Mouse (Mus musculus): ENCODE measurements at regions not wholly inside any gene's neighbourhood (a gene's known extent, or its start where the extent isn't known, plus 50 kb on each side); places are given as distances from the start of the nearest gene placed in this dataset.

- H3K27me3 ChIP-seq (ENCODE audit: low read depth, poor library complexity, severe bottlenecking) = no peaks in the 10 kb centered on the region
- DNase-seq (ENCODE audit: low spot score) = no peak
- no peaks in the 10 kb centered on the region for H3K36me3 ChIP-seq
- H3K9me3 ChIP-seq (replicated peaks) = no peaks in the 10 kb centered on the region
- 90% methylated on average over 5 of the region's 5 CpGs for WGBS
- no peak overlapping the region for H3K27ac ChIP-seq
- H3K4me3 ChIP-seq = no peak overlapping the region
- H3K4me1 ChIP-seq = no peaks in the 10 kb centered on the region
Observed at GRCm38 (mm10) chr1:72936681-72937465, 62.2 kb upstream of the Igfbp5 start.

DNA sequence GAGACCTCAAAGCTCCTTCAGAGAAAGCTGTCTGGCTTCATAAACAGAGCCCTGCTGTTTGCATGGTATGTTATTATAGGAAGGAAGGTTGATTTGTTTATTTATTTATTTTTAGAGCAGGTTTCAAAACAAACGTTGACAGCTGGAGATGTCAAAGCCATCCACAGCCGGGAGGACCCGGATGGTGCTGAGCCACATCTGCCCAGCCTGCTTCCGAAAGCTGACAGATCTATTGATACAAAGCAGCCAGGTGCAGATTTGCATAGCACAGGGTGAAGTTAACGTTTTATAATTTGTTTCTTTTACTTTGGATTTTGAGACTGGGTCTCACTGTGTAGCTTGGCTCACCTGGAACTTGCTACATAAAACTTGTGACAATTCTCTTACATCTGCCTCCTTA lies 61.5 kb upstream of the Igfbp5 start:
- H3K4me3 ChIP-seq = no peak overlapping the region
- no peaks in the 10 kb centered on the region for H3K27me3 ChIP-seq (ENCODE audit: low read depth, poor library complexity, severe bottlenecking)
- no peaks in the 10 kb centered on the region for H3K36me3 ChIP-seq
- no peaks in the 10 kb centered on the region for H3K4me1 ChIP-seq
- DNase-seq (ENCODE audit: low spot score) = no peak
- H3K27ac ChIP-seq = no peak overlapping the region
- no peaks in the 10 kb centered on the region for H3K9me3 ChIP-seq (replicated peaks)
- WGBS = 51% methylated on average over 5 of the region's 5 CpGs

GRCm38 (mm10) chr1:72935084-72935483 lies 60.4 kb upstream of the Igfbp5 start:
- Histone ChIP-seq H3K4me1 (no peaks in the 10 kb centered on the region), H3K27me3 (ENCODE audit: low read depth, poor library complexity, severe bottlenecking) (no peaks in the 10 kb centered on the region), H3K4me3 (no peak overlapping the region), H3K27ac (no peak overlapping the region), H3K9me3 (replicated peaks) (no peaks in the 10 kb centered on the region), H3K36me3 (no peaks in the 10 kb centered on the region)
- 80% methylated on average over 4 of the region's 4 CpGs for WGBS
- no peak for DNase-seq (ENCODE audit: low spot score)

- no peak for DNase-seq (ENCODE audit: low spot score)
- 93% methylated on average over 4 of the region's 4 CpGs for WGBS
- H3K4me1 ChIP-seq = no peaks in the 10 kb centered on the region
- no peaks in the 10 kb centered on the region for H3K27me3 ChIP-seq (ENCODE audit: low read depth, poor library complexity, severe bottlenecking)
- H3K9me3 ChIP-seq (replicated peaks) = no peaks in the 10 kb centered on the region
- no peaks in the 10 kb centered on the region for H3K36me3 ChIP-seq
- no peak overlapping the region for H3K4me3 ChIP-seq
- no peak overlapping the region for H3K27ac ChIP-seq
Observed at GRCm38 (mm10) chr1:72929774-72930173, 55.1 kb upstream of the Igfbp5 start.
